Mouse (Mus musculus) spleen, adult 2 months (tissue): ENCODE data around the gene Mblac2. TPM values are rescaled to one million over a fixed set of nuclear protein-coding genes. Genes with fewer than 3 reads are reported as not detected.

Experiments
- DNase-seq, 2 experiments: peaks; one replicate each; pipeline versions ENCODE4 v3.0.0 to v3.0.0-alpha.2; 2012 to 2021; ENCODE audit warnings: low spot score in 2 of 2, low read depth in 1 of 2
- H3K27ac ChIP-seq: fragments of 200-500 bp; 2 replicates; pipeline ENCODE4 v1.5.1; 2012; ENCODE audit warnings: low read length, inconsistent platforms; ENCODE audit not compliant: insufficient read depth
- H3K27me3 ChIP-seq: fragments of 200-500 bp; 2 replicates; pipeline ENCODE4 v1.6.1; 2012; ENCODE audit warnings: mild to moderate bottlenecking, moderate library complexity, low read length, inconsistent platforms; ENCODE audit not compliant: control insufficient read depth, insufficient read depth
- H3K36me3 ChIP-seq: fragments of 200-500 bp; 2 replicates; pipeline ENCODE4 v1.6.1; 2012; ENCODE audit warnings: mild to moderate bottlenecking, low read length, inconsistent platforms; ENCODE audit not compliant: control insufficient read depth, insufficient read depth
- H3K4me1 ChIP-seq: fragments of 200-500 bp; 2 replicates; pipeline ENCODE4 v1.6.1; 2011; ENCODE audit warnings: inconsistent platforms; ENCODE audit not compliant: control insufficient read depth, insufficient read depth, insufficient read length
- H3K4me3 ChIP-seq: fragments of 200-500 bp; 2 replicates; pipeline ENCODE4 v1.5.1; 2011; ENCODE audit warnings: mild to moderate bottlenecking, inconsistent platforms; ENCODE audit not compliant: insufficient read depth, insufficient read length; ENCODE audit errors: extremely low read depth
- CTCF ChIP-seq: fragments of 200-500 bp; IDR thresholded peaks from 2 replicates; pipeline ENCODE4 v1.5.1; 2011; ENCODE audit warnings: mild to moderate bottlenecking, inconsistent platforms; ENCODE audit not compliant: insufficient read depth, insufficient read length, insufficient replicate concordance; ENCODE audit errors: extremely low read depth
- POLR2A ChIP-seq: fragments of 200-500 bp; IDR thresholded peaks from 2 replicates; pipeline ENCODE4 v1.6.1; 2011; ENCODE audit warnings: low read depth, low read length, inconsistent platforms
- WGBS: fragments of 180-500 bp; shearing (Covaris S2); methylation state at CpG from one replicate; pipeline ENCODE4 v1.1.7; 2018; 5-methylcytosine and 5-hydroxymethylcytosine counted together
- polyA plus RNA-seq: library from polyadenylated mRNA; depleted of rRNA; stranded (reverse); fragments of >200 nt; gene quantifications from 2 replicates; pipeline ENCODE4 v1.2.3, GENCODE M21; 2012; rRNA removed

Mblac2 gene
- polyA plus RNA-seq, 1 experiment: 2.5 TPM

GRCm38 (mm10) chr13:81801121-81801520 lies 90.0 kb downstream of the Mblac2 start:
- 28% methylated on average over 3 of the region's 3 CpGs for WGBS
- Histone ChIP-seq H3K4me3 (no peak overlapping the region; the same call in 1 of the 2 replicates), H3K27me3 (no peaks in the 10 kb centered on the region), H3K27ac (no peak overlapping the region), H3K36me3 (no peaks in the 10 kb centered on the region), H3K4me1 (no peaks in the 10 kb centered on the region)
- TF ChIP-seq CTCF (no peak), POLR2A (no peak)
- DNase-seq: no peak

Other genes with a start within 250 kb of the Mblac2 start
- gene Adgrv1, start 78.2 kb upstream of the Mblac2 start, polyA plus RNA-seq: 0.28 and 0.40 TPM in 2 replicates
- 3.2 and 16.4 TPM in 2 replicates for gene Lysmd3, start 53.7 kb upstream of the Mblac2 start, polyA plus RNA-seq
- gene Polr3g, start 328 bp upstream of the Mblac2 start, polyA plus RNA-seq: 1.2 and 2.1 TPM in 2 replicates
- 1.0 and 1.2 TPM in 2 replicates for gene Cetn3, start 71.7 kb downstream of the Mblac2 start, polyA plus RNA-seq